10 mouse cellular contexts compared by ENCODE assay signal in the genomic region with DNA sequence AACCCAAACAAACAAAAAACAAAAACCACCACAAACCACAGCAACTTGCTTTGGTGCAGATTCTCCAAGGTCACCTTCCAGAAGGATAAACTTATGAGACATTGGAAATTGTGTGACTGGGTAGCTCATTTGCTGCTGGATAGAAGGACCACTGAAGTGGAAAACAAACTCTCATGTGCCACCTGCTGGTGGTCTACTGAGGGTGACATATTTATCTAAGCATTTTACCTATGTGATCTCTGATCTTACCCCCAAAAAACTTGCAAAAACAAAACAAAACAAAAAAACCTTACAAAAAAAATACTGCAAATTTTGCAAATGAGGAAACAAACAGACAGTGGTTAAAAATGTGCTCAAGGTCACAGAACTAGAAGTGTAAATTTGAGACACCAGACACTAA.
DNase-seq lines count a peak whose midpoint lies in the region; ATAC-seq and TF ChIP-seq lines count a peak whose summit lies in the region.
"Had no signal": no experiment of that assay in that cellular context is flagged by ENCODE, and none has a peak within 500 bp of the region (broad histone marks: within the 10 kb centered on the region; RNA-seq: fewer than 3 reads in every experiment).

No protein-coding gene starts in this region.

- no peak overlapping the region for H3K4me2 ChIP-seq in lung, embryonic 14.5 days

- DNase-seq in cerebellum, postnatal 25 days: peak; percentile 6 to 40
- DNase-seq in cerebellum, adult 11 months: no peak
- peak; percentile 55 for DNase-seq in lung, embryonic 14.5 days
- DNase-seq in lung, adult 18-20 months: no peak
- peak; percentile 46 for DNase-seq in ZHBTc4 (ENCODE audit: low read depth, low spot score)
- DNase-seq in kidney, postnatal 4 days: peak; percentile 25 to 30
- no peak for DNase-seq in layer of hippocampus, adult 11-12 months (ENCODE audit: low spot score)
- no peak for DNase-seq in ovary, postnatal 36 days (ENCODE audit: low spot score)
- DNase-seq: thymus, adult 2 months had no signal

- H3K4me3 ChIP-seq in lung, embryonic 14.5 days (ENCODE audit: low read depth, low read length): no peak overlapping the region
- H3K4me3 ChIP-seq: erythroblast, embryonic 14.5 days had no signal

- H3K9me3 ChIP-seq in lung, embryonic 14.5 days (ENCODE audit: low read depth, low read length): no peaks in the 10 kb centered on the region

- H3K9ac ChIP-seq in lung, embryonic 14.5 days: no peak overlapping the region

- H3K27me3 ChIP-seq in lung, embryonic 14.5 days (ENCODE audit: insufficient read depth, low read length): no peaks in the 10 kb centered on the region

- no peak overlapping the region for H3K27ac ChIP-seq in lung, embryonic 14.5 days (ENCODE audit: low read depth)

- no peaks in the 10 kb centered on the region for H3K4me1 ChIP-seq in lung, embryonic 14.5 days (ENCODE audit: insufficient read depth)

- no peak for ATAC-seq in lung, embryonic 14.5 days (ENCODE audit: insufficient read depth)

- TF ChIP-seq CTCF in lung, embryonic 14.5 days (IDR thresholded peaks at IDR 0.05; ENCODE audit: low read depth): peak; percentile 35

- H3K36me3 ChIP-seq in lung, embryonic 14.5 days (ENCODE audit: insufficient read depth): no peaks in the 10 kb centered on the region

Comparison
In these comparisons a context has a peak if more than half of its experiments do, and no peak if none do; other contexts are left out.
1. DNase-seq: peak in cerebellum, postnatal 25 days (2 of 2), lung, embryonic 14.5 days (single experiment), ZHBTc4 (single experiment) and kidney, postnatal 4 days (2 of 2); none in cerebellum, adult 11 months (single experiment), lung, adult 18-20 months (0 of 2), layer of hippocampus, adult 11-12 months (single experiment) and ovary, postnatal 36 days (single experiment).